Mouse (Mus musculus) stomach, postnatal 0 days (tissue): ENCODE results near the gene Gm7879.

Experiments used
- CTCF ChIP-seq: IDR thresholded peaks from 2 replicates; pipeline ENCODE4 v1.5.1; 2016; ENCODE audit warnings: antibody characterized with exemption, low read depth, mild to moderate bottlenecking, moderate library complexity
- EP300 ChIP-seq: optimal IDR thresholded peaks from 2 replicates; pipeline ENCODE3; 2016; ENCODE audit warnings: antibody characterized with exemption

DNA sequence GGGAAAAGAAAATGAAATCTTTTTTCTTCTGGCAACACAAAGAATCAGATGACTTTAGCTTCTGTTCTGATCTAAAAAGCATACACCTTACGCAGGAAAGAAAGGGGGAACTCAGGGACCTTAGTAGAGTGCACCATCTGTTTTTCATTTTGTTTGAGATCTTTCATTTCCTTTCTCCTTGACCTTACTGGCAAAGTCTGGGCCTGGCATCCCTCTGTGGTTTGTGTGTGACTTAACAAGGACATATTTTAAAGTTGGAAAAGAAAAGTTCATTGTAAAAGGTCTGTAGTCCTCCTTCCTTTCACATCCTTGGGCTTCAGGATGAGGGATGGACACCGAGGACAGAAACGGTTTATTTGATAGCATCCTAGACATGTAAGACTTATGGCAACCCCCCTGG, 17.0 kb upstream of the Gm7879 start:
- TF ChIP-seq CTCF (no peak), EP300 (no peak)
